Mouse (Mus musculus): Measurements from ENCODE around the gene Alpk3. TPM values are rescaled to one million over a fixed set of nuclear protein-coding genes. Genes with fewer than 3 reads are reported as not detected.
A peak's percentile ranks its signal among the peaks of the same experiment; 100 is the strongest.

The Alpk3 gene
- 0.22 and 0.38 TPM in 2 replicates for total RNA-seq (2021)
- long read RNA-seq, experiment 1, partial matches to known transcripts: 1 of 1 reads
- long read RNA-seq, experiment 1, other reads (novel, unspliced or antisense): 0 of 1 reads
- long read RNA-seq, experiment 2: 0 reads

GRCm38 (mm10) chr7:81057471-81057870, at the start of gene Alpk3:
Gene Alpk3, plus strand, starts transcription at chr7:81057600.
- peak; percentile 28 for DNase-seq

GRCm38 (mm10) chr7:81008285-81008684, 49.1 kb upstream of the Alpk3 start:
- no peak for DNase-seq

GRCm38 (mm10) chr7:81011576-81011975, 45.8 kb upstream of the Alpk3 start:
- DNase-seq: no peak

GRCm38 (mm10) chr7:81020307-81020706, 37.1 kb upstream of the Alpk3 start:
- no peak for DNase-seq

GRCm38 (mm10) chr7:81022731-81023130, 34.7 kb upstream of the Alpk3 start:
- DNase-seq: no peak

- no peak for DNase-seq
Observed at GRCm38 (mm10) chr7:81024118-81024517, 33.3 kb upstream of the Alpk3 start.

- DNase-seq: no peak
Observed at GRCm38 (mm10) chr7:81024651-81025050, 32.7 kb upstream of the Alpk3 start.

- no peak for DNase-seq
Observed at GRCm38 (mm10) chr7:81025751-81026150, 31.6 kb upstream of the Alpk3 start.

GRCm38 (mm10) chr7:81039711-81040110, 17.7 kb upstream of the Alpk3 start:
- DNase-seq: no peak

- no peak for DNase-seq
Observed at GRCm38 (mm10) chr7:81043023-81043620, 14.3 kb upstream of the Alpk3 start.

- DNase-seq: no peak
Observed at GRCm38 (mm10) chr7:81047847-81048246, 9.6 kb upstream of the Alpk3 start.

- peak; percentile 66 for DNase-seq
Observed at GRCm38 (mm10) chr7:81048513-81048912, 8.9 kb upstream of the Alpk3 start.

GRCm38 (mm10) chr7:81049966-81050365, 7.4 kb upstream of the Alpk3 start:
- DNase-seq: no peak

- DNase-seq: no peak
Observed at GRCm38 (mm10) chr7:81055709-81056370, 1.6 kb upstream of the Alpk3 start.

GRCm38 (mm10) chr7:81057901-81058711, 706 bp downstream of the Alpk3 start:
- DNase-seq: peak; percentile 31

GRCm38 (mm10) chr7:81058712-81059154, 1.3 kb downstream of the Alpk3 start:
- peak; percentile 56 for DNase-seq

GRCm38 (mm10) chr7:81059388-81059787, 2.0 kb downstream of the Alpk3 start:
- DNase-seq: no peak

- peak; percentile 67 for DNase-seq
Observed at GRCm38 (mm10) chr7:81060908-81061307, 3.5 kb downstream of the Alpk3 start.

GRCm38 (mm10) chr7:81061936-81062335, 4.5 kb downstream of the Alpk3 start:
- peak; percentile 71 for DNase-seq

- no peak for DNase-seq
Observed at GRCm38 (mm10) chr7:81063332-81063731, 5.9 kb downstream of the Alpk3 start.

- no peak for DNase-seq
Observed at GRCm38 (mm10) chr7:81066714-81067113, 9.3 kb downstream of the Alpk3 start.

- DNase-seq: peak; percentile 31
Observed at GRCm38 (mm10) chr7:81072463-81072862, 15.1 kb downstream of the Alpk3 start.

GRCm38 (mm10) chr7:81073273-81073672, 15.9 kb downstream of the Alpk3 start:
- no peak for DNase-seq

All from adrenal gland, postnatal 14 days (tissue).